Mouse (Mus musculus) Patski (cell line): Measurements from ENCODE around the gene Edem1. TPM values are rescaled to one million over a fixed set of nuclear protein-coding genes. Genes with fewer than 3 reads are reported as not detected.

Experiments used
- ATAC-seq: fragments of 100-300 bp; one replicate; pipeline ENCODE4 v1.8.0; 2021
- CTCF ChIA-PET: fragments of 350-600 bp; sonication (Branson Sonifier 250); formaldehyde crosslinking; loops from one replicate; lab custom pipeline; 2022; ENCODE audit warnings: inconsistent platforms; lab: Charles Lee
- POLR2A ChIA-PET: fragments of 350-600 bp; sonication (Branson Sonifier 250); formaldehyde crosslinking; loops from one replicate; lab custom pipeline; 2022; ENCODE audit warnings: antibody characterized with exemption, inconsistent platforms; lab: Charles Lee
- DNase-seq: peaks from one replicate; pipeline ENCODE4 v3.0.0-alpha.2; 2011; ENCODE audit warnings: low read depth, low spot score
- H3K27me3 ChIP-seq: fragments of 371-371 bp; one replicate; pipeline ENCODE4 v1.5.1; 2021
- CTCF ChIP-seq: fragments of 100-300 bp; IDR thresholded peaks from one replicate; pipeline ENCODE4 v1.5.1; 2021
- in situ Hi-C: fragments of 300-500 bp; cut with MboI; formaldehyde crosslinking; loops from 3 replicates; pipeline ENCODE4 v1.11.1; 2018; ENCODE audit warnings: low pct_unique_long_range_greater_than_20kb, mixed read lengths
- polyA plus RNA-seq: library from polyadenylated mRNA; unstranded; gene quantifications from one replicate; pipeline ENCODE4 v1.2.3, GENCODE M21; 2021

The Edem1 gene
- polyA plus RNA-seq, 1 experiment from 2014 or later: 32.6 TPM

DNA sequence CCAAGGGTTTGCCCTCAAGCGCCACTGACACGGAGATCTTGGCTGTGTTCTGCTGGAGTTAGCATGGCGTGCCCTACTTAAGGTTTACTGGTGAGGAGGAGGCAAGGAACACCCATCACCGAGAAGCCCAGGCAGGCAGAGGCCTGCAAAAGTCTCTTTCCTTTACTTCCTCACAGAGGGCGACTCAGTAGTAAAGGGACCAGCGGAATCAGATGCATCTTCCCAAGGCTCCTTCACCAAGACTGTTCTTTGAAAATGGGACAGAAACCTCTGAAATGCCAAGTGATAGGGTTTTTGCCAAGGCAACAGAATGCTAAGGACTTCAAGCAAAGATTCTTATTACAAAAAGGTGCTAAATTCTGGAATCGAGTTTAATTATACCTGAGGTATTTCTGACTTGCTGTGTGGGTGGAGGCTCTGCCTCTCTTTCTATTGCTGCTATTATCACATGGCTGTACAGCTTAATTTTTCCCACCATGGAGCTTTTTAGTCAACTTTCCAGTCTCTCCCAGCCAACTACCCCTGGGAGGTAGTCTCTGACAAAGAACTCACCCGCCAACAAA, 68.2 kb downstream of the Edem1 start:
- ATAC-seq: no peak
- CTCF ChIA-PET: no interaction called here
- in situ Hi-C loops: no loop called here

DNA sequence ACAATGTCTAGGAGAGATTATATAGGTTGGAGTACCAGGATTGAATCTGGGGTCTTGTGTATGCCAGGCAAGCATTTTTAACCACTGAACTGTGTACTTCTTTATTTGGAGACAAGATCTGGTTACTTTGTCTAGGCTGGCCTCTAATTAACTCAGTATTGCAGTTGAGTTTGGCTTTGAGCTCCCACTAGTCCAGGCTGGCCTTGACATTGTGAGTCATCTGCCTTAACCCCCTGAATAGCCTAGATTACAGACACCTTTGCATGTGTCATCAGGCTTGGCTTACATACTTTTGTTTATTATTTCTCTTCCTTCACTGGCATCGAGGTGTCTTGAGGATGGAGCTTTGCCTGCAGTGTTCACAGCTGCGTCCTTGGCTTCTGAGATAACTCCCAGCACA, 70.8 kb downstream of the Edem1 start:
- DNase-seq (no peak), ATAC-seq (no peak)
- H3K27me3 ChIP-seq: peaks cover 4% of the 10 kb centered on the region
- CTCF ChIA-PET: no interaction called here
- in situ Hi-C loops: no loop called here
- POLR2A ChIA-PET: no interaction called here
- TF ChIP-seq CTCF: no peak

More for the DNA sequence above, 68.2 kb downstream of the Edem1 start:
- peaks cover 8% of the 10 kb centered on the region for H3K27me3 ChIP-seq
- POLR2A ChIA-PET: no interaction called here
- TF ChIP-seq CTCF: no peak
- no peak for DNase-seq

- no peak for DNase-seq
- POLR2A ChIA-PET: no interaction called here
- no peak for TF ChIP-seq CTCF
- H3K27me3 ChIP-seq: no peaks in the 10 kb centered on the region
- no peak for ATAC-seq
- in situ Hi-C loops: no loop called here
- CTCF ChIA-PET: no interaction called here
Measured at GRCm38 (mm10) chr6:108902124-108902523, 73.7 kb downstream of the Edem1 start.

GRCm38 (mm10) chr6:108903280-108903679, 74.8 kb downstream of the Edem1 start:
- DNase-seq (no peak), ATAC-seq (no peak)
- CTCF ChIA-PET: no interaction called here
- in situ Hi-C loops: no loop called here
- no peak for TF ChIP-seq CTCF
- POLR2A ChIA-PET: no interaction called here
- H3K27me3 ChIP-seq: peaks cover under 1% of the 10 kb centered on the region

DNA sequence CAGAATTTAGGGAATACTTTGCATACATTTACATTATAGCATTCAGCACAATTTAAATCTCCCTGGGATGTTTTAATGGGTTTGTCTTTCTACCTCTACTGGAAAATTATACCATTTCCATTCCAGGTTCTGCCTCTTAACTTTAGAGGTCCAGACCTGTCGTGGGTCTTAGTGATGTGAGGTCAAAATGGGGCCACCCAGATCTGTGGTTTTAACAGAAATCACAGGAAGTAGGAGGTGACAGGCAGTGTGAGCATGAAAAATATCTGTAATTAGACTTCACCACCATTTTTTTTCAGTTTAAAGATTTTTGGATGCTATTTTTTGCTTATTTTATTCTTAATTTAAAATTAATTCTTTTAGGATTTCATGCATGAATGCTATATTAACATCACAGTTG, 78.1 kb downstream of the Edem1 start:
- ChIA-PET POLR2A (no interaction called here), CTCF (interaction anchor here (0.8 kb wide), 1 partner anchor 56 kb away, joined by 3 read pairs; no protein-coding TSS in a partner anchor)
- H3K27me3 ChIP-seq: peaks cover 2% of the 10 kb centered on the region
- DNase-seq: no peak
- ATAC-seq: no peak
- in situ Hi-C loops: no loop called here
- no peak for TF ChIP-seq CTCF

Other genes with a start within 250 kb of the Edem1 start
- gene Bhlhe40, start 168.0 kb upstream of the Edem1 start, polyA plus RNA-seq: 132 TPM
- 89.6 TPM for gene Arl8b, start 45.5 kb upstream of the Edem1 start, polyA plus RNA-seq